Mouse (Mus musculus) layer of hippocampus, postnatal 10 days (tissue): Measurements from ENCODE around the gene Gtf2h2. TPM values are rescaled to one million over a fixed set of nuclear protein-coding genes. Genes with fewer than 3 reads are reported as not detected.
"Not testable (repeated sequence)": the region's sequence is repeated elsewhere in the genome, so short reads cannot be mapped to it uniquely, and the experiment has no call there.

Source experiments
- DNase-seq, 2 experiments: peaks; one replicate each; pipeline ENCODE4 v3.0.0; 2021; ENCODE audit warnings: low spot score in 2 of 2
- long read RNA-seq: library from polyadenylated mRNA; stranded (forward); transcript quantifications from one replicate; pipeline ENCODE4 v2.0.0, GENCODE M21; 2023
- total RNA-seq, 2 experiments: library from RNA; stranded (reverse); gene quantifications; 2 replicates each; pipeline ENCODE4 v1.2.3; 2021

The Gtf2h2 gene
- total RNA-seq = 10 to 100 TPM; 40.2 to 49.9 TPM
- long read RNA-seq, transcript Gtf2h2-202 (16 exons, 1,656 nt) = major isoform, 16 of 27 reads
- long read RNA-seq, partial matches to known transcripts = 0 of 27 reads
- long read RNA-seq, other reads (novel, unspliced or antisense) = 11 of 27 reads

- peak; percentile 94 for DNase-seq
Observed at GRCm38 (mm10) chr13:100492061-100492787, at the start of gene Gtf2h2. TSS of gene Gtf2h2 (minus strand) at chr13:100492579.

GRCm38 (mm10) chr13:100536149-100536548 lies 43.8 kb upstream of the Gtf2h2 start:
- DNase-seq = no peak

- DNase-seq = no peak
Observed at GRCm38 (mm10) chr13:100532788-100533365, 40.5 kb upstream of the Gtf2h2 start.

GRCm38 (mm10) chr13:100526649-100527038 lies 34.3 kb upstream of the Gtf2h2 start:
- DNase-seq = no peak

- DNase-seq = peak; percentile 22 to 40
Observed at GRCm38 (mm10) chr13:100525935-100526648, 33.7 kb upstream of the Gtf2h2 start.

- no peak for DNase-seq
Observed at GRCm38 (mm10) chr13:100524896-100525295, 32.5 kb upstream of the Gtf2h2 start.

- no peak for DNase-seq
Observed at GRCm38 (mm10) chr13:100523698-100524097, 31.3 kb upstream of the Gtf2h2 start.

- no peak for DNase-seq
Observed at GRCm38 (mm10) chr13:100521724-100522591, 29.6 kb upstream of the Gtf2h2 start.

GRCm38 (mm10) chr13:100519162-100519561 lies 26.8 kb upstream of the Gtf2h2 start:
- DNase-seq = no peak

GRCm38 (mm10) chr13:100518191-100518590 lies 25.8 kb upstream of the Gtf2h2 start:
- DNase-seq = no peak

- no peak for DNase-seq
Observed at GRCm38 (mm10) chr13:100517652-100518153, 25.3 kb upstream of the Gtf2h2 start.

- peak; percentile 10 to 34 for DNase-seq
Observed at GRCm38 (mm10) chr13:100516213-100517105, 24.1 kb upstream of the Gtf2h2 start.

- DNase-seq = no peak
Observed at GRCm38 (mm10) chr13:100512792-100513191, 20.4 kb upstream of the Gtf2h2 start.

GRCm38 (mm10) chr13:100511860-100512364 lies 19.5 kb upstream of the Gtf2h2 start:
- no peak for DNase-seq

GRCm38 (mm10) chr13:100511146-100511859 lies 18.9 kb upstream of the Gtf2h2 start:
- no peak for DNase-seq

GRCm38 (mm10) chr13:100499625-100500024 lies 7.2 kb upstream of the Gtf2h2 start:
- not testable (repeated sequence) for DNase-seq

- DNase-seq = no peak
Observed at GRCm38 (mm10) chr13:100495337-100495736, 3.0 kb upstream of the Gtf2h2 start.

GRCm38 (mm10) chr13:100494370-100494769 lies 2.0 kb upstream of the Gtf2h2 start:
- not testable (repeated sequence) for DNase-seq

- DNase-seq = no peak
Observed at GRCm38 (mm10) chr13:100493313-100493712, 934 bp upstream of the Gtf2h2 start.
